Mouse (Mus musculus) heart, adult 8-10 months (tissue): Measurements from ENCODE around the gene Pphln1. TPM values are rescaled to one million over a fixed set of nuclear protein-coding genes. Genes with fewer than 3 reads are reported as not detected.
"Not testable (repeated sequence)": the region's sequence is repeated elsewhere in the genome, so short reads cannot be mapped to it uniquely, and the experiment has no call there.

ENCODE experiments used
- DNase-seq: peaks from one replicate; pipeline ENCODE4 v3.0.0; 2022; ENCODE audit warnings: low spot score
- total RNA-seq, 4 experiments: library from RNA; stranded (reverse); gene quantifications; 2 replicates each; pipeline ENCODE4 v1.2.4; 2022

Gene Pphln1
- 10 to 100 TPM; 17.9 to 21.3 (median 20.2) TPM for total RNA-seq

- peak; percentile 70 for DNase-seq
Measured at GRCm38 (mm10) chr15:93397826-93398698, at the start of gene Pphln1, which contains the start of gene Zcrb1. Gene Pphln1 (plus strand): TSS chr15:93398350. Gene Zcrb1 (minus strand): TSS chr15:93398334.

DNA sequence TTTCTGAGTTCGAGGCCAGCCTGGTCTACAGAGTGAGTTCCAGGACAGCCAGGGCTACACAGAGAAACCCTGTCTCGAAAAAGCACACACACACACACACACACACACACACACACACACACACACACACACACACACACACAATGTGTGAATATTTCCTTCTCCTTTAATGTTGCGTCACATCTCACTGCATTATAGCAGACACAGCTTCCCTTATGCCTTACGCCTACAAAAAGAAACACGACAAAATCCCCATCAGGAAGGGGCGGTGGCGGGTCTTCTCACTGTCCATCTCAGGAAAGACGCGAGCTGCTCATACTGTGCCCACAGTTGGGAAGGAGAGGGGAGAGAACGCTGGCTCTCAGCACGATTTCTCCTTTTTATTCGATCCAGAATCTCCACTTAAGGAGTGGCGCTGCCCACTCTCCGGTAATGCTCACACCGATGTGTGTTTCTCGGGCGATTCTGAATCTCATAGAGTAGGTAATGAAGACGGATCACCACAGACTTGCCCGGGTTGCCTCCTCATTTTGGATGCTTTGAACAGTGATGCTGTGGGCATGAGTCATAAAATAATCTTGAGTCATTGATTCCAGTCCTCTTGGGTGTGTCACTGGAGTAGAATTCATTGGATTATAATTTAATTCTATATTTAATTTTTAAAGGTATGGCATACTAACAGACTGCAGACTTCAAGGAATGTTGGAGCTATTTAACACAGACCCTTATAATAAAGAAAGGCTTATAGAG lies 39.6 kb upstream of the Pphln1 start:
- DNase-seq: no peak

DNA sequence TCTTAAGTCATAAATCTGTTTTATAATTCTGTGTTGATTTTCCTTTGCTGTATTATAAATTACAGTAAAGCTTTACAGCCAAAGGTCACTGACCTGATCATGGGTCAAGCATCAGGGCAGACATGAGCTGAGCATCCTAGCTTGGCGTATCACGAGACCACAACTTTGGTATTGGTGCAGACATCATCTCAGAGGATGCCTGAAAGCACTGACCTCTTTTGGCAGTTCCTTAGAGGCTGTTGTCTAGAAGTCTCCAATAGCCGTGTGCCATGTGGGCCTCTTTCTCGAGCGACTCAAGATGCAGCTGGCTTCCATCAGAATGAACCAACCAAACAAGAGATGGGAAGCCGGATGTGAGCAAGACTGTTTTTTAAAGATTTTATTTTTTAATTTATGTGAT lies 32.6 kb upstream of the Pphln1 start:
- DNase-seq: no peak

GRCm38 (mm10) chr15:93368558-93368957 lies 29.6 kb upstream of the Pphln1 start:
- no peak for DNase-seq

GRCm38 (mm10) chr15:93371838-93372237 lies 26.3 kb upstream of the Pphln1 start:
- no peak for DNase-seq

GRCm38 (mm10) chr15:93372525-93373119 lies 25.5 kb upstream of the Pphln1 start:
- not testable (repeated sequence) for DNase-seq

DNA sequence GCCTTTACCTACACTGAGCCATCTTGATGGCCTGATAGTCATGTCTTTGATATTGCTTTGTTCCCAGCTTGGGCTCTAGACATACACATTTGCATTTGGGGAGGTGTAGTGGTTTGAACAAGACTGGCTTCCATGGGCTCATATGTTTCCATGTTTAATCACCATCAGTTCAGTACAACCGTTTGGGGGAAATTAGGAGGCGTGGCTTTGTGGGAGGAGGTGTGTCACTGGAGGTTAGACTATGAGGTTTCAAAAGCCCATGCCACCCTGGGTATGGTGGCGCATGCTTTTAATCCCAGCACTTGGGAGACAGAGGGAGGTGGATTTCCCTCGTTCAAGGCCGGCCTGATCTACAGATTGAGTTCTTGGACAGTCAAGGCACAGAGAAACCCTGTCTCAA lies 22.5 kb upstream of the Pphln1 start:
- DNase-seq: no peak

DNA sequence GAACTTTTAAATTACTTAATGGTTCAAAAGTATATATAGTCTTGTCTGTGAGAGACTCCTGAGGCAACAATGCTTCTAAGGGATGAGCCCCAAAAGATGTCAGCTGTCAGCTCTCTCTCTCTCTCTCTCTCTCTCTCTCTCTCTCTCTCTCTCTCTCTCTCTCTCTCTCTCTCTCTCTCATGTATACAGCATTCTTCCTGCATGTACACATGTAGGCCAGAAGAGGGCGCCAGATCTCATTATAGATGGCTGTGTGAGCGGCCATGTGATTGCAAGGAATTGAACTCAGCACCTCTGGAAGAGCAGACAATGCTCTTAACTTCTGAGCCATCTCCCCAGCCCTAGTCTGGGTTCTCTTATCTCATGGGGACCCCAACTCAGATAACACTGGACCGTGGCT lies 19.0 kb upstream of the Pphln1 start:
- DNase-seq: no peak

- DNase-seq: no peak
Measured at GRCm38 (mm10) chr15:93381337-93381736, 16.8 kb upstream of the Pphln1 start.

- DNase-seq: no peak
Measured at GRCm38 (mm10) chr15:93397269-93397668, 881 bp upstream of the Pphln1 start.

DNA sequence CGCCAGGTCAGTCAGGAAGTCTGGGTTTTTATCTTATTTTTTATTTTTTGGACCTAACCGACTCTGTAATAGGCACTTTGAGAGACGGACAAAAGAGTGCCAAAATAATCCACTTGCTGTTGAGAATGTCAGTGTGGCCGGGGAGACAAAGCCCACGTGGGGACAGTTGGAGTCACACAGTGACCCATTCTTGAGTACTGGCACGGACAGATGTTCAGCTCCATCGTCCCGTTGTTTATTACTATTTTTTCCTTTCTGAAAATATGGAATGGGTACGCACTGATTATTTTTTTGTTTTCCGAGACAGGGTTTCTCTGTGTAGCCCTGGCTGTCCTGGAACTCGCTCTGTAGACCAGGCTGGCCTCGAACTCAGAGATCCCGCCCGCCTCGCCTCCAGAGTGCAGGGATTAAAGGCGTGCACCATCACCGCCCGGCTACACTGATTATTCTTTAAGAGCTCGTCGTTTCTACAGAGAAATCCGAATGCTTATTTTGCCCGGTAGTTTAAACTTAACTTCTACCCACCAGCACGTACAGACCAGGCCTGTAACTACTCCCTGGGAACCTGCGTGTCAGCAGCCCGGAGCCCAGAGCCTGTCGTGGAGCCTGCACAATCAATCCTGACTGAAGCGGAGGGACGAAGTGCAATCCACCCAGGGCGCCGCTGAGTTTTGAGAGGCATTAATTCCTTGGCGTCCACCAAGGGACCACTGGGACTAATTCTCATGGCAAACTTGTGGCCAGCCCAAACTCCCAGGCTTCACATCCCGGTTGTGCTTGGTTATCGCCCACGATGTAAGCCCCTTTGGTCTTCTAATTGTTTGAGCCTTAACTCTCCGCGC lies 770 bp downstream of the Pphln1 start:
- DNase-seq: no peak

DNA sequence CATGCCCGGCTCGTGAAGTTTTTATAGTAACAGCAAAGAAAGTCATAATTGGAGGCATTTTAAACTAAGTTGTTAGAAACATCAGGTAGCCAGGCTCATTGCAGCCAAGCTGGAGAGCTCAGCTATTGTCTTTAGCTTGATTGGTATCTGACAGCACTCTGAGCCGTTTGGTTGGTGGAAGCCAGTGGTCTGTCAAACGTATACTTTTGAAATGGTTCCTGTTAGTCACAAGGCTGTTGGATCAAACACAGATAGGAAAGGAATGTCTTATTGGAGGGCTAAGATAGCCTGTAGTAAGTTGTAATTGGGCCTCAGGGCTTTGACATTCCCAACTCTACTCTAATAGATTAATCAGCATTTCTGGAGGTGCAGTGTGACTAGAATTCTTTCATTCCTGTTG lies 3.3 kb downstream of the Pphln1 start:
- DNase-seq: no peak

GRCm38 (mm10) chr15:93402730-93403129 lies 4.6 kb downstream of the Pphln1 start:
- no peak for DNase-seq

- DNase-seq: no peak
Measured at GRCm38 (mm10) chr15:93404849-93405248, 6.7 kb downstream of the Pphln1 start.

DNA sequence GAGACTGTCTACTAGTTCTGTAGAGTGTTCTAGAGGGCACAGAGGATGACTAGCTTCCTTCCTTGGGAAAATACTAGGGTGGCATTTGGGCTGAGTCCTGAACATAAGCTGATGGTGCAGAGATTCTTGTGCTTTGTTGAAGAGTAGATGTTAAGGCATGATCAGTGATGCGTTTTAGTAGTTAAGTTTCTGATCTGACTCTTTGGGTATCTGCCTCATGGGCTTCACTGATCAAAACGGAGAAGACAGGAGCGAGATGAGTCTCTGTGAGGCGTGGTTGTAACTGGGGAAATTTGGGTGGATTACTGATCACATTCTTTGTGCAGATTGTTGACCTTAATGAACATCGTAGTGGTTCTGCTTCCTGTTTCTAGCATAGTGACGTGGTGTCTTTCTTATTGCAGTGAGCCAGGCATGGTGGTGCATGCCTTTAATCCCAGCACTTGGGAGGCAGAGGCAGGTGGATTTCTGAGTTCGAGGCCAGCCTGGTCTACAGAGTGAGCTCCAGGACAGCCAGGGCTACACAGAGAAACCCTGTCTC lies 7.4 kb downstream of the Pphln1 start:
- DNase-seq: no peak

- DNase-seq: no peak
Measured at GRCm38 (mm10) chr15:93406492-93406891, 8.3 kb downstream of the Pphln1 start.

DNA sequence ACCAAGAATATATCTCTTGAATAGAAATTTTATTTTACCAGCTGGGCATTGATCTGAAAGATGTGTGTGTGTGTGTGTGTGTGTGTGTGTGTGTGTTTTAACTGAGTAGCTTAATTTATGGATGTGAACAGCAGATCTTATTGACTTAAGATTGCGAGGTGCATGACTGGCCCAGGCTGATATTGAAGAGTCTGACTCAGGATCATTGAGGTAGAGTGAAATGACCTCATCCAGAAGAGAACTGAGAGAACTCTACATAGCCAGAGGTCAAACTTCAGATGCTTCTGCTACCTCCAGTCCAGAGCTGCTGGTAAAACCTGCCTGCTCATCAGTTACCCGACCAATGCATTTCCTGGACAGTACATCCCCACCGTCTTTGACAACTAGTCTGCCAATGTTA lies 14.3 kb downstream of the Pphln1 start:
- DNase-seq: no peak

- DNase-seq: no peak
Measured at GRCm38 (mm10) chr15:93414456-93414855, 16.3 kb downstream of the Pphln1 start.

- peak; percentile 4 for DNase-seq
Measured at GRCm38 (mm10) chr15:93416300-93416699, 18.1 kb downstream of the Pphln1 start.

DNA sequence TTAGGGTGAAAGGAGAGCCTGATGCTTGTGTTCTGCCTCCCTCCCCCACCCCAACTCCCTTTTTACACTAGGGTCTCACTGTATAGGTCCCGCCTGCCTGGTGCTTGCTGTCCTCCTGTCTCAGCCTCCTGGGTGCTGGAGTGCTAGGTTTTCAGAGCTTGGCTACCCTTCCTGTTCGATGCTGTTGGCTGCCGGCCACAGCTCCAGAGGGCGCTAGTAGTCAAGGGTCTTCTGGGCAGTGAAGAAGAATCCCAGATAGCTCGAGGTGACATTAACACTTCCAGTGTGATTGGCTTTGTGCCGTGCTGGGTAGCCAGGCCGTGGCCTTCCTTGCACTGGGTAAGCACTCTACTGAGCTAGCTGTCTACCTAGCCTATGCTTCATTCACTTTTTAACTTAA lies 22.4 kb downstream of the Pphln1 start:
- DNase-seq: no peak

- no peak for DNase-seq
Measured at GRCm38 (mm10) chr15:93422537-93422936, 24.4 kb downstream of the Pphln1 start.
